Mouse (Mus musculus): Measurements from ENCODE around the gene Phox2a. TPM values are rescaled to one million over a fixed set of nuclear protein-coding genes. Genes with fewer than 3 reads are reported as not detected.

Gene Phox2a
- polyA plus RNA-seq, 1 experiment from 2014 or later: 0.32 TPM

DNA sequence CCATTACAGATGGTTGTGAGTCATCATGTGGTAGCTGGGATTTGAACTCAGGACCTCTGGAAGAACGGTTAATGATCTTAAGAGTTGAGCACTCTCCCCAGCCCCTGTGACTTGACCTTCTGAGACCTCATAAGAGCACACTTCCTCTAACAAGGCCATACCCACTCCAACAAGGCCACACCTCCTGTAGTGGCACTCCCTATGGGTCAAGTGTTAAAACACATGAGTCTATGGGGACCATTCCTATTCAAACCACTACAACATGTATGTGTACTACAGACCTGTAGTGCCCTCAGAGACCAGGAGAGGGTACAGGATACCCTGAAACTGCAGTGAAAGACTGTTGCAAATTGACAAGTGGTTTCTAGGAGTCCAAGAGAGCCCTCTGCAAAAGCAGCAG lies 29.8 kb downstream of the Phox2a start:
- H3K27me3 ChIP-seq (replicated peaks): no peaks in the 10 kb centered on the region
- no peaks in the 10 kb centered on the region for H3K4me1 ChIP-seq
- H3K27ac ChIP-seq (replicated peaks): no peak overlapping the region
- no peak overlapping the region for H3K4me3 ChIP-seq
- no peak overlapping the region for H3K4me2 ChIP-seq
- H3K9ac ChIP-seq: no peak overlapping the region
- no peaks in the 10 kb centered on the region for H3K36me3 ChIP-seq
- H3K9me3 ChIP-seq: no peaks in the 10 kb centered on the region
- WGBS: 90% methylated on average over 1 of the region's 1 CpGs
- no peak for ATAC-seq (ENCODE audit: extremely low read depth, insufficient number of reproducible peaks, low FRiP score, low TSS enrichment)

- no peaks in the 10 kb centered on the region for H3K36me3 ChIP-seq
- H3K27me3 ChIP-seq (replicated peaks): no peaks in the 10 kb centered on the region
- no peak overlapping the region for H3K4me2 ChIP-seq
- 69% methylated on average over 6 of the region's 6 CpGs for WGBS
- no peak overlapping the region for H3K4me3 ChIP-seq
- no peaks in the 10 kb centered on the region for H3K9me3 ChIP-seq
- H3K4me1 ChIP-seq: no peaks in the 10 kb centered on the region
- no peak for ATAC-seq (ENCODE audit: extremely low read depth, insufficient number of reproducible peaks, low FRiP score, low TSS enrichment)
- H3K9ac ChIP-seq: no peak overlapping the region
- H3K27ac ChIP-seq (replicated peaks): no peak overlapping the region
Measured at GRCm38 (mm10) chr7:101851689-101852088, 33.6 kb downstream of the Phox2a start.

- Histone ChIP-seq H3K9me3 (no peaks in the 10 kb centered on the region), H3K4me1 (no peaks in the 10 kb centered on the region), H3K9ac (no peak overlapping the region), H3K27me3 (replicated peaks) (no peaks in the 10 kb centered on the region), H3K4me3 (no peak overlapping the region), H3K36me3 (no peaks in the 10 kb centered on the region), H3K4me2 (no peak overlapping the region), H3K27ac (replicated peaks) (no peak overlapping the region)
- 81% methylated on average over 6 of the region's 6 CpGs for WGBS
- no peak for ATAC-seq (ENCODE audit: extremely low read depth, insufficient number of reproducible peaks, low FRiP score, low TSS enrichment)
Measured at GRCm38 (mm10) chr7:101852846-101853245, 34.7 kb downstream of the Phox2a start.

DNA sequence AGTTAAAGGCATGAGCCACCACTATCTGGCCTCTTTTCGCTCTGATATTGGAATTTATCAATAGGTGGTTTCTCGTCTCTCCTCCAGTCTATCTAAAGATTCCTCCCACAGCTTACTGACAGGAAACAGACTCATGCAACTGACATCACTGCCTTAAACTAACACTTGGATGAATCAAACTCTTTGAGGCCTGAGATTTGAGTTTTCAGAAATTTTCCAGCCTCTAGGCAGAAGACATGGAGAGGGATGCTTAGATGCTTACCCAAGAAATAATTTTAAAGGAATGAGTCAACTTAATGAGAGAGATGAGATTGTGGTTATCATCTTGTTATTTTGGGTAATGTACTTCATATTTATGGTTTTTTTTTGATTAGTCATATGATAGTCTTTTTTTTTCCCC lies 35.7 kb downstream of the Phox2a start:
- ATAC-seq (ENCODE audit: extremely low read depth, insufficient number of reproducible peaks, low FRiP score, low TSS enrichment): no peak
- no peak overlapping the region for H3K4me3 ChIP-seq
- H3K9me3 ChIP-seq: no peaks in the 10 kb centered on the region
- no peaks in the 10 kb centered on the region for H3K4me1 ChIP-seq
- 42% methylated on average over 2 of the region's 2 CpGs for WGBS
- H3K27ac ChIP-seq (replicated peaks): no peak overlapping the region
- no peak overlapping the region for H3K9ac ChIP-seq
- no peaks in the 10 kb centered on the region for H3K27me3 ChIP-seq (replicated peaks)
- H3K4me2 ChIP-seq: no peak overlapping the region
- H3K36me3 ChIP-seq: no peaks in the 10 kb centered on the region

DNA sequence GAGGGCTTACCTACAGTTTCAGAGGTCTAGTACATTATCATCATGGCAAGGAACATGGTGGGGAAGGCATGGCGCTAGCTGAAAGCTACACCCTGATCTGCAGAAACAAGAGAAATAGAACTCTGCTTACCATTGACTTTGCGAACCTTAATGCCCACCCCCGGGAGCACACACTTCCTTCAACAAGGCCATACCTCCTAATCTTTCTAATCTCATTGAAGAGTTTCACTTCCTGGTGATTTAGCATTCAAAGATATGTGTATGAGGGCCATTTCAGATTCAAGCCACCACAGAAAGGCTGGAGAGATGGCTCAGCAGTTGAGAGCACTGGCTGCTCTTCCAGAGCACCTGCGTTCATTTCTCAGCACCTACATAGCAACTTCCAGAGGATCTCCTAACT lies 39.0 kb downstream of the Phox2a start, which contains the start of gene Folr2:
Folr2 (minus strand) TSS at position 101 of the 400 bp plus-strand sequence.
- Histone ChIP-seq H3K4me2 (no peak within 1 kb of the TSS), H3K4me3 (no peak within 1 kb of the TSS), H3K9me3 (no peaks in the 10 kb centered on the region), H3K27me3 (replicated peaks) (no peaks in the 10 kb centered on the region), H3K36me3 (no peaks in the 10 kb centered on the region), H3K4me1 (no peaks in the 10 kb centered on the region), H3K9ac (no peak within 1 kb of the TSS), H3K27ac (replicated peaks) (no peak within 1 kb of the TSS)
- 87% methylated on average over 4 of the region's 4 CpGs for WGBS
- ATAC-seq (ENCODE audit: extremely low read depth, insufficient number of reproducible peaks, low FRiP score, low TSS enrichment): no peak

GRCm38 (mm10) chr7:101858362-101858761 lies 40.2 kb downstream of the Phox2a start:
- Histone ChIP-seq H3K4me2 (no peak overlapping the region), H3K9ac (no peak overlapping the region), H3K36me3 (no peaks in the 10 kb centered on the region), H3K4me3 (no peak overlapping the region), H3K9me3 (no peaks in the 10 kb centered on the region), H3K27ac (replicated peaks) (no peak overlapping the region), H3K27me3 (replicated peaks) (no peaks in the 10 kb centered on the region), H3K4me1 (no peaks in the 10 kb centered on the region)
- 73% methylated on average over 9 of the region's 9 CpGs for WGBS
- ATAC-seq (ENCODE audit: extremely low read depth, insufficient number of reproducible peaks, low FRiP score, low TSS enrichment): no peak

GRCm38 (mm10) chr7:101860978-101861377 lies 42.9 kb downstream of the Phox2a start:
- Histone ChIP-seq H3K9ac (no peak overlapping the region), H3K27me3 (replicated peaks) (no peaks in the 10 kb centered on the region), H3K27ac (replicated peaks) (no peak overlapping the region), H3K9me3 (no peaks in the 10 kb centered on the region), H3K36me3 (no peaks in the 10 kb centered on the region), H3K4me3 (no peak overlapping the region), H3K4me1 (no peaks in the 10 kb centered on the region), H3K4me2 (no peak overlapping the region)
- ATAC-seq (ENCODE audit: extremely low read depth, insufficient number of reproducible peaks, low FRiP score, low TSS enrichment): no peak

GRCm38 (mm10) chr7:101862291-101862690 lies 44.2 kb downstream of the Phox2a start:
- H3K27me3 ChIP-seq (replicated peaks): no peaks in the 10 kb centered on the region
- H3K4me3 ChIP-seq: no peak overlapping the region
- ATAC-seq (ENCODE audit: extremely low read depth, insufficient number of reproducible peaks, low FRiP score, low TSS enrichment): no peak
- no peak overlapping the region for H3K4me2 ChIP-seq
- 51% methylated on average over 3 of the region's 3 CpGs for WGBS
- H3K36me3 ChIP-seq: no peaks in the 10 kb centered on the region
- H3K9ac ChIP-seq: no peak overlapping the region
- no peak overlapping the region for H3K27ac ChIP-seq (replicated peaks)
- H3K9me3 ChIP-seq: no peaks in the 10 kb centered on the region
- 0 out of 2 replicates have a peak, but pooled peaks cover 7% of the 10 kb centered on the region for H3K4me1 ChIP-seq

GRCm38 (mm10) chr7:101863415-101863814 lies 45.3 kb downstream of the Phox2a start, which contains the start of gene Anapc15:
Gene Anapc15 (plus strand): TSS chr7:101863715.
- no peak for ATAC-seq (ENCODE audit: extremely low read depth, insufficient number of reproducible peaks, low FRiP score, low TSS enrichment)
- WGBS: 50% methylated on average over 3 of the region's 3 CpGs
- no peaks in the 10 kb centered on the region for H3K9me3 ChIP-seq
- no peaks in the 10 kb centered on the region for H3K36me3 ChIP-seq
- no peak within 1 kb of the TSS for H3K9ac ChIP-seq
- no peak within 1 kb of the TSS for H3K4me3 ChIP-seq
- peaks cover 14% of the 10 kb centered on the region for H3K4me1 ChIP-seq
- H3K27me3 ChIP-seq (replicated peaks): no peaks in the 10 kb centered on the region
- no peak within 1 kb of the TSS for H3K27ac ChIP-seq (replicated peaks)
- no peak within 1 kb of the TSS for H3K4me2 ChIP-seq

GRCm38 (mm10) chr7:101866491-101867265 lies 48.6 kb downstream of the Phox2a start:
- H3K27me3 ChIP-seq (replicated peaks): no peaks in the 10 kb centered on the region

DNA sequence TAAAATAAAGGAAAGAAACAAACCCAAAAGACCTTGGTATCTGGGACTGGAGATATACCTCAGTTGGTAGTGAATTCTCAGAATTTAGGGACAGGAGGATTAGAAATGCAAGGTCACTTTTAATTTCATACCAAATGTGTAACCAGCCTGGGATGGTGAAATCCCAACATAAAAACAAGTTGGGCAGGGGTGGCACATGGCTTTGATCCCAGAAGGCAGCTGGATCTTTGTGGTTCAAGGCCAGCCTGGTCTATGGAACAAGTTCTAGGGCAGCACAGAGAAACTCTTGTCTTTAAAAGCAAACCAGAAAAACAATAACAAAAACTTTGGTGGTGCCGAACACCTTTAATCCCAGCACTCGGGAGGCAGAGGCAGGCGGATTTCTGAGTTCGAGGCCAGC lies 49.4 kb downstream of the Phox2a start:
- H3K9ac ChIP-seq: no peak overlapping the region
- 92% methylated on average over 4 of the region's 4 CpGs for WGBS
- no peak overlapping the region for H3K4me2 ChIP-seq
- no peak overlapping the region for H3K4me3 ChIP-seq
- no peak overlapping the region for H3K27ac ChIP-seq (replicated peaks)
- H3K36me3 ChIP-seq: no peaks in the 10 kb centered on the region
- no peaks in the 10 kb centered on the region for H3K27me3 ChIP-seq (replicated peaks)
- peaks cover 41% of the 10 kb centered on the region for H3K4me1 ChIP-seq
- no peaks in the 10 kb centered on the region for H3K9me3 ChIP-seq
- ATAC-seq (ENCODE audit: extremely low read depth, insufficient number of reproducible peaks, low FRiP score, low TSS enrichment): no peak

More at GRCm38 (mm10) chr7:101866491-101867265, 48.6 kb downstream of the Phox2a start:
- peaks cover 34% of the 10 kb centered on the region for H3K4me1 ChIP-seq
- no peak overlapping the region for H3K9ac ChIP-seq
- no peak overlapping the region for H3K4me2 ChIP-seq
- no peaks in the 10 kb centered on the region for H3K36me3 ChIP-seq
- no peaks in the 10 kb centered on the region for H3K9me3 ChIP-seq
- H3K27ac ChIP-seq (replicated peaks): no peak overlapping the region
- 74% methylated on average over 11 of the region's 11 CpGs for WGBS
- ATAC-seq (ENCODE audit: extremely low read depth, insufficient number of reproducible peaks, low FRiP score, low TSS enrichment): no peak
- no peak overlapping the region for H3K4me3 ChIP-seq
